Mouse (Mus musculus) CD4-positive, CD25-positive, alpha-beta regulatory T cell, adult 2 months (primary cell): ENCODE data around the gene Islr2.

ENCODE experiments used
- DNase-seq: peaks from one replicate; pipeline ENCODE4 v3.0.0-alpha.2; 2012; ENCODE audit warnings: low read depth, low spot score

Gene Islr2

GRCm38 (mm10) chr9:58220218-58220903 lies 16.2 kb upstream of the Islr2 start:
- DNase-seq: peak; percentile 67

DNA sequence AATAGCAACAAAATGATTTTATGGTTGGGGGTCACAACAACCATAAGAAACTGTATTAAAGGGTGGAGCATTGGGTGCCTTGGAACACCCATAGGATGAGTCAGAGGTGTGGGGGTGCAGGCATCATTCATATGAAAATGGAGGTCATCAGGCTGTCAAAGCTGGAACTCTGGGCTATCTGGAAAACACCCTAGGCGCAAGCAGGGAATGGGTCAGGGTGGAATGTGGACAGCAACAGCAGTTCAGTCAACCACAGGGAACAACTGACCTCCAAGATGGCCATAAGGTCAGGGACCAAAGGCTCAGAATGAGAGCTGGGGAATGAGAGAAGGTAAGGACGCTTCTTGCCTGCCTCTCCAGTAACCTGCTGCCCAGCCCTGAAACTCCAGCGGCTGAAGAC lies 14.4 kb upstream of the Islr2 start:
- DNase-seq: no peak

GRCm38 (mm10) chr9:58216402-58216801 lies 12.3 kb upstream of the Islr2 start:
- peak; percentile 44 for DNase-seq

DNA sequence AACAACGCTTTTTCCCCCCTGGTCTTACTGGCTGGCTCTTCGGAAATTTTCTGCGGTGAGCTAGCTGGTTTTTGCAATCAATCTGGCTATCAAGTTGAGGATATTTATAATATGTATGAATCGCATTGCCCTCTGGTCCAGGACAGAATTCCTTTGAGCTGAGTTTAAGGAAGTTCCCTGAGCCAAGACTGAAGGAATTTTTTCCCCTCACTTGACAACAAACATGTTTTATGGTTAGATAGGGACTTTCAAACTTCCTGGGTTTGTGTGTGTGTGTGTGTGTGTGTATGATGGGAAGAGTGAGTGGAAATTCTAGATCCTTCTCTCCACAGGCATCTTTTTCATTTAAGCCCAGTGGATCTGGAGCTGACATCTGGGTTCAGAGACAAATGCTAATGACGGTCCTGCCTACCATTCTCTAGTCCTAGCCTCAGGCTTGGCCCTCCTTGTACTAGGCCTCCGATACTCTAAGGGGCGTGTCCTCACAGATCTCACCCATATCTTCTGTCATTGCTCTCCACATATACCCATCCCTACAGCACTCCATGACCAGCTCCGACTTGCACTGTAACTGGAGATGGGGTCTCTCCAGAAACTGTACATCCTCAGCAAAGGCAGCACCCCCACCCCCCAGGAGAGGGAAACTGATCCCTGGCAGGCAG lies 10.5 kb upstream of the Islr2 start:
- no peak for DNase-seq

GRCm38 (mm10) chr9:58213865-58214264 lies 9.7 kb upstream of the Islr2 start:
- no peak for DNase-seq

DNA sequence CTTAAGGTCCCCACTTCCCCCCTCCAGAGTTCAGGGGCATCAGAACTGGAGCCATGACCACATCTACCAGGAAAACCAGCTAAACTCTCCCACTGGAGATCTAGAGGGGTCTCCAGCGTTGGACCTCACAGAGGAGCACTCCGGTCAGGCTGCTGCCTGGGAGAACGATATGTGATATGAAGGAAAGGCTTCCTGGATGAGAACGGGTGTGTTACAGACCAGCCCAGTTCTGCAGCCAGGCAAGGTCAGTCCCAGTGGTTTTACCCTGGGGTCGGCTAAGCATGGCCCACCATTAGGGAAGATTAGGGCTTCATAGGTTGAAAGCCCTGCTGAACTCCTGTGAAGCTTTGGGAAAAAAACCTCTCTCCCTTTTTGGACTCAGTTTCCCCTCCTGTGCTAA lies 9.3 kb upstream of the Islr2 start:
- no peak for DNase-seq

DNA sequence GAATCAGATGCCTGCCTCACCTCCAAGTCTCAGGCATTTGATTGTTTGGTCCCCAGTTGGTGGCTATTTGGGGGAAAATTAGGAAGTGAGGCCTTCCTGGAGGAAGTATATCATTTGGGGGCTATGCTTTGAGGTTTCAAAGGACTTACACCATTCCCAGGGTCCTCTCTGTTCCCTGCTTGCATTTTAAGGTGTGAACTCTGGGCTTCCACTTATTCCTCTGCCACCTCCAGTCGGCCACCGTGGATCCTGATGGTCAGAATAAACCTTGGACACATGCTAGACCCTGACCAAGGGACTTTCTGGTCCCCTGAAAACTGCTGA lies 6.1 kb upstream of the Islr2 start:
- no peak for DNase-seq

GRCm38 (mm10) chr9:58209462-58210303 lies 5.6 kb upstream of the Islr2 start:
- no peak for DNase-seq

GRCm38 (mm10) chr9:58206013-58206412 lies 1.9 kb upstream of the Islr2 start:
- DNase-seq: no peak

GRCm38 (mm10) chr9:58204448-58205000 lies 405 bp upstream of the Islr2 start:
- DNase-seq: peak; percentile 91

GRCm38 (mm10) chr9:58202676-58203453 lies 1.3 kb downstream of the Islr2 start:
- no peak for DNase-seq

DNA sequence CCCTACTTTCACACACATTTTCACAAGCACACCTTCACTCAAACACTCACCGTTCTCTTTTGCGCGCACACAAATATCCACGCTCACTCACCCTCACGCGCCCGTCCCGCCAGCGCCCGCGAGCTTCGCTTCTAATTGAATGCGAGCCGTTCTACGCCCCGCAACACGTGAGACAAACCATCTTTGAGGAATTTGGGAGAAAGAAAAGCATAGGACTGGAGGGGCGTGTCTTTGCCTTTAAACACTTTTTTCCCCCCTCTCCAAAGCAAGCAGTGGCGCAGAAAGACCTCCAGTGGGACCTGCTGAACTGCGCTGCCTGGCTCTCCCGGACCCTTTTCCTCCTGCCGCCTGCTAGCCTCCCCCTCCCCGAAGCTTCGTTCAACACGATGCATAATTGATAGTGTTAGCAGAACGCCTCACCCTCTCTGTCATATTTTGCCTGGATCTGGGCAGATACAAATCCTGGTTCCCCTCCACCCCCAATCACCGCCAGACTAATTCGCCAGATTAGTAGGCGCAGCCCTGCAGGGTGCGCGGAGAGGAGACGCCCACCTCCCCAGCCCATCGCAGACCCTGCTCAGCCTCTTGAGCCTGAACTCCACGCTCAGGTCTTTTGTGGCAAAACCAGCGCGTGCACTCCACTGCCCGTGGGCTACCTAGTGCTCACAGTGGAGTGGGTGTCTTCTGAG lies 2.1 kb downstream of the Islr2 start:
- no peak for DNase-seq

DNA sequence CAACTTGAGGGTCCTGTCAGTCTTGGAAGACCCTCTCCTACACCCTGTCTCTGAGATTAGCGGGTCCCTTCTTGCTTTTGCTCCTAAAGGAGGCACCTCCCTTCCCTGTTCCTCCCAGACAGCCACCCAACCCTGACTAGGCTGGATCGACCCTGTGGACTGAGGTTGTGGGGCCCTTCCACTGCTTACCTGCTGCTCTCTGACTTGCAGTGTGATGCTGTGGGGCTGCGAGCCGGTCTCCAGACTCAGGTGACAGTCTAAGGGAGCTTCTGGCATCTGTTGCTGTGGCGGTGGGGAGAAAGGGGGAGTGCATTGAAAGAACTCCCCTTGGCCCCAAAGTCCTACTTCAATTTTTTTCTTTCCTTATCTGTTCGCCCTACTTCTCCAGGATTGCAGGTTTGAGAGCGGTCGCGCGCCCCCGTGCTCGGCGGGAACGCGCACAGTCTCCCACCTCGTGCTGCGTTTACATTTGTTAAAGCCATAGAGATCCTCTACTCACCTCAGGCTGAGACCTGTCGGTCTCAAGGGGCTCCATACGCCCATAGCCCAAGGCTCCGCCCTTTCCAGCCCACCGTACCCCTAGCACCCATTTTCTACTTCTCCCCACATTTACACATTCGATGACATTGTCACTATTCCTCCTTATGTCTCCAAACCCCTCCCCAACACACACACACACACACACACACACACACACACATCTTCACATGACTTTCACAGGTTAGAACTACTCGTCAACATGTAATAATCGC lies 2.9 kb downstream of the Islr2 start:
- no peak for DNase-seq

- no peak for DNase-seq
These were observed 3.6 kb downstream of the Islr2 start for GRCm38 (mm10) chr9:58200270-58201090.

DNA sequence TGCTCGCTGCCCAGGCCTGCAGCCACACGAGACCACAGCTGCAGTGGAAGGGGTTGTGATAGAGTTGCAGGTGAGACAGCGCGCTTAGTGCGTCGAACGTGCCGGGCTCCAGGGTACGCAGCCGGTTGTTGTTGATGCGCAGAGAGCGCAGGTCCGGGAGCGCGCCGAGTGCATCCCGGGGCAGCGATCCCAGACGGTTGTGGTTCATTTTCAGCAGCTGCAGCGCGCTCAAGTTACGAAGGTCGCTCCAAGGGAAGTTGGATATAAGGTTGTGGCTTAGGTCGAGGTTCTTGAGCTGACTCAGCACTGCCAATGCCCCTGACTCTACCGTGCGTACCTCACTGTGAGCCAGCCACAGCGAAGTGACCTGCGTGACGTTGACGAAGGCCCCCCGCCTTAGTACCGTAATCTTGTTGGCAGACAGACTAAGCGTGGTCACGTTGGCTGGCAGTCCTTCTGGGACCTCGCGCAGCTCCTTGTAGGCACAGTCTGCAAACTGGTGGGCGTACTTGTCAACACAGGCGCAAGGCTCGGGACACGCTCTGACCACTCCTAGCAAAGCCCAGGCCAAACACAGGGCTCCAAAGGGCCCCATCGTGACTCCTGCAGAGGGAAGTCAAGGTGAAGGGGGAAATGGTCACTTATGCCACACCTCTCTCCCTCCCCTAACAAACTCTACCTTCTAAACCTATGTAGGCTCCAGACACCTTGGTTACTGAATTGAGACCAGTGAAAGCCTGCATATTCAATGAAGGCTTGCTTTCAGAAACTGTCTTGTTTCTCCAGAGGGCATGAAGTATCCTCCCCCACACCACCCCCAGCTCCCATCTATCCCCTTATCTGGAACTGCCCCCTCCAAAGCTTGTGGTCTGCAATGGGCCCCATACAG lies 4.5 kb downstream of the Islr2 start:
- no peak for DNase-seq

GRCm38 (mm10) chr9:58198801-58199371 lies 5.2 kb downstream of the Islr2 start:
- no peak for DNase-seq

- DNase-seq: peak; percentile 53
These were observed 6.1 kb downstream of the Islr2 start for GRCm38 (mm10) chr9:58197781-58198701.
